Mouse (Mus musculus) liver, embryonic 11.5 days (tissue): ENCODE measurements around the gene Fam240a. TPM values are rescaled to one million over a fixed set of nuclear protein-coding genes. Genes with fewer than 3 reads are reported as not detected.

Source experiments
- ATAC-seq: fragments of 200-750 bp; cut with Nextera tagmentation; replicated peaks from 2 replicates; pipeline ENCODE4 v1.8.0; 2017; ENCODE audit warnings: moderate number of reproducible peaks, mild to moderate bottlenecking, moderate TSS enrichment, moderate library complexity; ENCODE audit not compliant: low FRiP score
- DNase-seq: peaks from one replicate; pipeline ENCODE4 v3.0.0-alpha.2; 2017; ENCODE audit warnings: low spot score
- H3K27ac ChIP-seq: fragments of 300-500 bp; sonication (generic); 2 replicates; pipeline ENCODE4 v1.5.1; 2014; ENCODE audit warnings: mild to moderate bottlenecking, low read depth, low read length, control low read depth
- H3K27me3 ChIP-seq: fragments of 300-500 bp; sonication (generic); replicated peaks from 2 replicates; pipeline ENCODE4 v1.6.1; 2014; ENCODE audit warnings: low read length, mixed read lengths; ENCODE audit not compliant: control insufficient read depth, insufficient read depth
- H3K36me3 ChIP-seq: fragments of 300-500 bp; sonication (generic); 2 replicates; pipeline ENCODE4 v1.6.1; 2014; ENCODE audit warnings: mild to moderate bottlenecking, low read length, moderate library complexity, mixed read lengths; ENCODE audit not compliant: control insufficient read depth, insufficient read depth
- H3K4me1 ChIP-seq: fragments of 300-500 bp; sonication (generic); replicated peaks from 2 replicates; pipeline ENCODE4 v1.6.1; 2014; ENCODE audit warnings: low read length, mixed read lengths; ENCODE audit not compliant: control insufficient read depth, insufficient read depth
- H3K4me2 ChIP-seq: fragments of 300-500 bp; sonication (generic); 2 replicates; pipeline ENCODE4 v1.6.1; 2014; ENCODE audit warnings: mild to moderate bottlenecking, control low read depth, moderate library complexity
- H3K4me3 ChIP-seq: fragments of 300-500 bp; sonication (generic); 2 replicates; pipeline ENCODE4 v1.5.1; 2014; ENCODE audit warnings: low read depth, low read length, control low read depth
- H3K9ac ChIP-seq: fragments of 300-500 bp; sonication (generic); 2 replicates; pipeline ENCODE4 v1.6.1; 2014; ENCODE audit warnings: low read depth, low read length, control low read depth
- H3K9me3 ChIP-seq: fragments of 300-500 bp; sonication (generic); 2 replicates; pipeline ENCODE4 v1.6.1; 2016; ENCODE audit warnings: low read length, inconsistent platforms, mixed read lengths; ENCODE audit not compliant: control insufficient read depth
- WGBS: fragments of 180-500 bp; shearing (Covaris S2); extraction: QIAGEN DNeasy Blood & Tissue Kit; methylation state at CpG from one replicate; pipeline ENCODE4 v1.1.7; 2014; 5-methylcytosine and 5-hydroxymethylcytosine counted together
- polyA plus RNA-seq: library from polyadenylated mRNA; unstranded; fragments of >200 nt; fragmentation: Nextera tagmentation; extraction: Ambion mirVana; gene quantifications from 2 replicates; pipeline ENCODE4 v1.2.1, GENCODE M21; 2014

Gene Fam240a
- polyA plus RNA-seq, 1 experiment from 2014 or later, result not detected

- Histone ChIP-seq H3K9me3 (no peaks in the 10 kb centered on the region), H3K27ac (no peak overlapping the region), H3K9ac (no peak overlapping the region), H3K36me3 (no peaks in the 10 kb centered on the region), H3K4me1 (no peaks in the 10 kb centered on the region; the same call in 1 of the 2 replicates), H3K4me3 (no peak overlapping the region), H3K27me3 (peaks cover 10% of the 10 kb centered on the region), H3K4me2 (no peak overlapping the region)
- no peak for DNase-seq
- no peak for ATAC-seq
- 46% methylated on average over 2 of the region's 2 CpGs for WGBS
Observed at GRCm38 (mm10) chr9:110954681-110955445, 38.2 kb upstream of the Fam240a start.

- peak overlapping the region; percentile 61 for H3K4me3 ChIP-seq
- peaks cover 4% of the 10 kb centered on the region; the same call in 1 of the 2 replicates for H3K4me1 ChIP-seq
- peak overlapping the region; percentile 60 for H3K9ac ChIP-seq
- H3K27ac ChIP-seq, result no peak overlapping the region
- ATAC-seq (peak; percentile 44; the same call in 1 of the 2 replicates), DNase-seq (peak; percentile 66)
- H3K4me2 ChIP-seq, result peak overlapping the region; percentile 95
- peaks cover 10% of the 10 kb centered on the region for H3K27me3 ChIP-seq
- H3K9me3 ChIP-seq, result no peaks in the 10 kb centered on the region
- WGBS, result 2% methylated on average over 44 of the region's 44 CpGs
- H3K36me3 ChIP-seq, result no peaks in the 10 kb centered on the region
Observed at GRCm38 (mm10) chr9:110953550-110954461, 37.1 kb upstream of the Fam240a start.

DNA sequence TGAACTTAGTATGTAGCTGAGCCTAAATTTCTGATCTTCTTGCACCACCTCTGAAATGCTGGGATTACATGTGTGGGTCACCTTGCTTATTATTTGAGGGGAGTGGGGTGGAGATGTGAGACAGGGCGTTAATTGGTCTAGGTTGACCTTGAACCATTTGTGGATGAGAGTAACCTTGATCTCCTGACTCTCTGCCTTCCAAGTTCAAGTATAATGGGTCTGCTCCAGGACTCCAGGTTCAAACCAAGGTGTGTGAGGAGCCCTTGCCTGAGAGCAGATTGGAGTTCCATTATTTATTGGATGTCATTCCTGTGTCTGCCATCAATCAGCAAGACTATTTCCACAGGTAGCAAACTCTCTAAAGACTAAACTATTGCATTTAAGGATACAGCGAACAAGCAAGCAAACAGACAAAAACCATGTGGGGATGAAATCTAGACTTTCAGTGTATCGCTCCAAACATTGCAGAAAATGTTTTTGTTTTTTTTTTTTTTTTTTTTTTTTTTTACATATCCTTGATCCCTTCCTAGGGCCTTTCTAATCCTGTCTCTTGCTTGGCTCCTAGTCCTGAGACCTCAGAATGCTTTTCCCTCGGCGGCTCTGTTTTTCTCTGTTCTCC is 36.4 kb upstream of the Fam240a start:
- 0 out of 2 replicates have a peak overlapping the region, but pooled peaks have one; percentile 60 for H3K9ac ChIP-seq
- WGBS, result 48% methylated on average over 5 of the region's 5 CpGs
- no peak overlapping the region for H3K27ac ChIP-seq
- peaks cover 10% of the 10 kb centered on the region for H3K27me3 ChIP-seq
- H3K36me3 ChIP-seq, result no peaks in the 10 kb centered on the region
- ATAC-seq (no peak), DNase-seq (no peak)
- no peaks in the 10 kb centered on the region for H3K9me3 ChIP-seq
- H3K4me1 ChIP-seq, result peaks cover 8% of the 10 kb centered on the region; the same call in 1 of the 2 replicates
- peak overlapping the region; percentile 95 for H3K4me2 ChIP-seq
- peak overlapping the region; percentile 61 for H3K4me3 ChIP-seq

GRCm38 (mm10) chr9:110952398-110952797 is 35.7 kb upstream of the Fam240a start:
- no peak overlapping the region for H3K9ac ChIP-seq
- H3K4me3 ChIP-seq, result no peak overlapping the region
- peaks cover 14% of the 10 kb centered on the region; the same call in 1 of the 2 replicates for H3K4me1 ChIP-seq
- DNase-seq (no peak), ATAC-seq (no peak)
- peaks cover 10% of the 10 kb centered on the region for H3K27me3 ChIP-seq
- H3K9me3 ChIP-seq, result no peaks in the 10 kb centered on the region
- no peaks in the 10 kb centered on the region for H3K36me3 ChIP-seq
- 42% methylated on average over 6 of the region's 6 CpGs for WGBS
- H3K27ac ChIP-seq, result no peak overlapping the region
- H3K4me2 ChIP-seq, result no peak overlapping the region

GRCm38 (mm10) chr9:110951866-110952265 is 35.2 kb upstream of the Fam240a start:
- Histone ChIP-seq H3K4me1 (peaks cover 15% of the 10 kb centered on the region; the same call in 1 of the 2 replicates), H3K27ac (no peak overlapping the region), H3K27me3 (peaks cover 10% of the 10 kb centered on the region), H3K4me2 (no peak overlapping the region), H3K36me3 (no peaks in the 10 kb centered on the region), H3K4me3 (no peak overlapping the region), H3K9me3 (no peaks in the 10 kb centered on the region), H3K9ac (no peak overlapping the region)
- DNase-seq (no peak), ATAC-seq (no peak)
- 75% methylated on average over 13 of the region's 13 CpGs for WGBS

DNA sequence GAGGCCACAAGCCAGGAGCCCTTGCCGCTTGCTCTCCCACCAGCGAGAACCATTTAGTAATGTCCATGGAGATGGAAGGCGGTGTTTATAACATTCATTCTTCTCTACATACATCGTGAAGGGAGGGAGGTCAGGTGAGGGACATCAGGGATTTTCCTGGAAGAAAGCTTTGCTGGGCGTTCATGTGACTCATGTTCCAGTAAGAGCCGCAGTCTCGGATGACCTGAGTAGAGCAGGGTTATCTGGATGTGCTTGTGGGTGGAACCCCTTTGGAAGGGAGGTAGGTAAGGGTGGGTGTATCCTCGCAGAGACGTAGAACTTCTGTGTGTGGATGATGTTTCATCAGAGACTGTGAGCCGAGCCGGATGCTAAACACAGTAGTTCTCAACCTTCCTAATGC is 34.7 kb upstream of the Fam240a start, which contains the start of gene Lrrc2:
Gene Lrrc2 (plus strand): TSS at position 149 of the 400 bp plus-strand sequence.
- Histone ChIP-seq H3K4me3 (no peak within 1 kb of the TSS), H3K9ac (no peak within 1 kb of the TSS), H3K27me3 (peaks cover 15% of the 10 kb centered on the region), H3K9me3 (no peaks in the 10 kb centered on the region), H3K4me1 (peaks cover 15% of the 10 kb centered on the region; the same call in 1 of the 2 replicates), H3K27ac (no peak within 1 kb of the TSS), H3K36me3 (no peaks in the 10 kb centered on the region), H3K4me2 (no peak within 1 kb of the TSS)
- WGBS, result 64% methylated on average over 11 of the region's 11 CpGs
- ATAC-seq, result no peak
- DNase-seq, result no peak

DNA sequence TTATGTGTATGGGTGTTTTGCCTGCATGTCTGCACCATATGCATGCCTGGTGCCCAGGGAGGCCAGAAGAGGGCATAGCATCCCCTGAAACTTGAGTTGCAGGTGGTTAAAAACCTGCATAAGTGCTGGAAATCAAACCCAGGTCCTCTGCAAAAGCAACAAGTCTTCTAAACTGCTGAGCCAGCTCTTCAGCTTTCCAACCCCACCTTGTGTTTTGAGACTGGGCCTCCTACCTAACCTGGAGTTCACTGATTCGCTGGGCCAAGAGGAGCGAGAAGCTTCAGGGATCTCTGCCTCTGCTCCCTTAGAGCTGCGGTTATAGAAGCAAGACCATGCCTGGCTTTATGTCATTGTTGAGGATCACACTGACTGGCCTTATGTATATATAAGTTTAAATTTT is 33.4 kb upstream of the Fam240a start:
- peaks cover 15% of the 10 kb centered on the region; the same call in 1 of the 2 replicates for H3K4me1 ChIP-seq
- H3K27me3 ChIP-seq, result peaks cover 22% of the 10 kb centered on the region
- H3K4me2 ChIP-seq, result no peak overlapping the region
- no peak for ATAC-seq
- 94% methylated on average over 3 of the region's 3 CpGs for WGBS
- no peaks in the 10 kb centered on the region for H3K9me3 ChIP-seq
- H3K27ac ChIP-seq, result no peak overlapping the region
- no peak overlapping the region for H3K4me3 ChIP-seq
- H3K9ac ChIP-seq, result no peak overlapping the region
- no peaks in the 10 kb centered on the region for H3K36me3 ChIP-seq
- no peak for DNase-seq

DNA sequence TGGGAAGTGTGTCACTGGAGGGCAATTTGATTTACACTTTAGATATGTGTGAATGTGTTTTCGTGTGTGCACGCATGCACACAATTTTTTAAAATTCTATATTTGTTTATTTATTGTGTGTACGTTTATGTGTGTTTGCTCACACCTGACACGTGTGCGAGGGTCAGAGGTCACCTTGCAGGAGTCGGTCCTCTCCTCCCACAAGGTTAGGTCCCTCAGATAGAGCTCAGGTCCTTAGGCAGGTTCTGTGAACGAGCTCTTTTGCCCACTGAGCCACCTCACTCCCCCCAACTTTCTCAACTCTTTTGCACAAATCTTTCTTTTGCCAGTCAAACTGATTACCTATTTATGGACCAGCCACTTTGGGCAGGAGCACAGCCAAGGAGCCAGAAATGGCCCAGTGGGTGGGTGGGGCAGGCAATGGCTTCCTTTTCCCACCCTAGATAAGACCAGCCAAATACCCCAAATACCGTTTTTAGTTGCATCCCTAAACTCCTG is 32.2 kb upstream of the Fam240a start:
- peaks cover 22% of the 10 kb centered on the region for H3K27me3 ChIP-seq
- peaks cover 15% of the 10 kb centered on the region; the same call in 1 of the 2 replicates for H3K4me1 ChIP-seq
- H3K4me2 ChIP-seq, result no peak overlapping the region
- H3K9ac ChIP-seq, result no peak overlapping the region
- H3K9me3 ChIP-seq, result no peaks in the 10 kb centered on the region
- no peak overlapping the region for H3K4me3 ChIP-seq
- H3K36me3 ChIP-seq, result no peaks in the 10 kb centered on the region
- no peak overlapping the region for H3K27ac ChIP-seq
- WGBS, result 43% methylated on average over 8 of the region's 8 CpGs
- no peak for ATAC-seq
- DNase-seq, result no peak
